Mouse (Mus musculus) intestine, embryonic 16.5 days (tissue): ENCODE data around the gene Ppp1r3a. TPM values are rescaled to one million over a fixed set of nuclear protein-coding genes. Genes with fewer than 3 reads are reported as not detected.

ENCODE experiments used
- ATAC-seq: fragments of 200-750 bp; cut with Nextera tagmentation; 2 replicates; pipeline ENCODE4 v1.8.0; 2017; ENCODE audit warnings: moderate TSS enrichment, moderate library complexity
- H3K27ac ChIP-seq: fragments of 300-500 bp; sonication (generic); 2 replicates; pipeline ENCODE4 v1.5.1; 2014; ENCODE audit warnings: mild to moderate bottlenecking, low read length
- H3K27me3 ChIP-seq: fragments of 300-500 bp; sonication (generic); replicated peaks from 2 replicates; pipeline ENCODE4 v1.6.1; 2014; ENCODE audit warnings: low read length, control low read depth, mixed read lengths; ENCODE audit not compliant: control insufficient read depth, insufficient read depth
- H3K36me3 ChIP-seq: fragments of 300-500 bp; sonication (generic); 2 replicates; pipeline ENCODE4 v1.6.1; 2014; ENCODE audit warnings: low read length, control low read depth; ENCODE audit not compliant: control insufficient read depth, insufficient read depth
- H3K4me1 ChIP-seq: fragments of 300-500 bp; sonication (generic); 2 replicates; pipeline ENCODE4 v1.6.1; 2014; ENCODE audit warnings: low read length, control low read depth, mixed read lengths; ENCODE audit not compliant: control insufficient read depth, insufficient read depth
- H3K4me2 ChIP-seq: fragments of 300-500 bp; sonication (generic); 2 replicates; pipeline ENCODE4 v1.6.1; 2014; ENCODE audit warnings: low read depth, low read length, control low read depth
- H3K4me3 ChIP-seq: fragments of 300-500 bp; sonication (generic); 2 replicates; pipeline ENCODE4 v1.5.1; 2014; ENCODE audit warnings: mild to moderate bottlenecking, low read length
- H3K9ac ChIP-seq: fragments of 300-500 bp; sonication (generic); 2 replicates; pipeline ENCODE4 v1.6.1; 2014; ENCODE audit warnings: low read depth, low read length
- H3K9me3 ChIP-seq: fragments of 300-500 bp; sonication (generic); 2 replicates; pipeline ENCODE4 v1.6.1; 2016; ENCODE audit warnings: low read length, control low read depth; ENCODE audit not compliant: control insufficient read depth
- WGBS: fragments of 180-500 bp; shearing (Covaris S2); extraction: QIAGEN DNeasy Blood & Tissue Kit; methylation state at CpG from one replicate; pipeline ENCODE4 v1.1.7; 2014; 5-methylcytosine and 5-hydroxymethylcytosine counted together
- polyA plus RNA-seq: library from polyadenylated mRNA; unstranded; fragments of >200 nt; fragmentation: Nextera tagmentation; extraction: Ambion mirVana; gene quantifications from 2 replicates; pipeline ENCODE4 v1.2.1, GENCODE M21; 2015

The Ppp1r3a gene
- not detected in 2 replicates for polyA plus RNA-seq

DNA sequence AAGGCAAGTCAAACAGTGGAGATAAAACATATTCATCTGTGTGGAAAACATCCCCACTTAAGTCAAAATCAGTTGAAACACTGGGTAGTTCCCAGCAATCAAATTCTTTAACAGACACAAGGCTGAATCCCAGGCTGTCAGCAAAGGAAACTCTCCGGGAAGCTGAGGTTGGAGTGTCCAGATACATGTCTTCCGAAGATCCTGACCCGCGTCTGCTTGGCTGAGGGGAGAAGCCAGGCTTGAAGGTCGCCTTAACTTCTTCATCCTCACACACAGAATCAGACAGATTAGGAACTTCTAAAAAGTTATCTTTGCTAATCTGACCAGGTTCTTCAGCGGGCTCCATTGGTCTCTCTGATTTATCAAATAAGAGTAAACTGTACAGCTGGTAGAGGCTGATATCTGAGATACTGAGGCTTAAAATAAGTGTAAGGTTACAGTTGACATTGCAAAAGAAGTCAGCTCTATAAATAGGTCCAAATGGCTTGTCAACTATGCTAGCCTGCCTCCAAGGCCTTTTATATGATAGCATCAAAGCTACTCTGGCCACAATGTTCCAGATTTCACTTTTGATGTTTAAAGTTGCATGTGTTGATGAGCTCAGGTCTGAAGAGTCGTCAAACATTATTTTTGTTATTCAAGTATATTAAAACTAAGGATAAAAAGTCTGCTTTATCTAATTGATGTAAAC lies at the start of gene Ppp1r3a:
Ppp1r3a (minus strand) TSS at position 374 of the 691 bp plus-strand sequence.
- no peaks in the 10 kb centered on the region for H3K36me3 ChIP-seq
- H3K4me1 ChIP-seq, result no peaks in the 10 kb centered on the region
- H3K9me3 ChIP-seq, result no peaks in the 10 kb centered on the region
- 82% methylated on average over 7 of the region's 7 CpGs for WGBS
- H3K4me3 ChIP-seq, result no peak within 1 kb of the TSS
- no peak for ATAC-seq
- no peaks in the 10 kb centered on the region for H3K27me3 ChIP-seq
- no peak within 1 kb of the TSS for H3K27ac ChIP-seq
- H3K4me2 ChIP-seq, result no peak within 1 kb of the TSS
- H3K9ac ChIP-seq, result no peak within 1 kb of the TSS

DNA sequence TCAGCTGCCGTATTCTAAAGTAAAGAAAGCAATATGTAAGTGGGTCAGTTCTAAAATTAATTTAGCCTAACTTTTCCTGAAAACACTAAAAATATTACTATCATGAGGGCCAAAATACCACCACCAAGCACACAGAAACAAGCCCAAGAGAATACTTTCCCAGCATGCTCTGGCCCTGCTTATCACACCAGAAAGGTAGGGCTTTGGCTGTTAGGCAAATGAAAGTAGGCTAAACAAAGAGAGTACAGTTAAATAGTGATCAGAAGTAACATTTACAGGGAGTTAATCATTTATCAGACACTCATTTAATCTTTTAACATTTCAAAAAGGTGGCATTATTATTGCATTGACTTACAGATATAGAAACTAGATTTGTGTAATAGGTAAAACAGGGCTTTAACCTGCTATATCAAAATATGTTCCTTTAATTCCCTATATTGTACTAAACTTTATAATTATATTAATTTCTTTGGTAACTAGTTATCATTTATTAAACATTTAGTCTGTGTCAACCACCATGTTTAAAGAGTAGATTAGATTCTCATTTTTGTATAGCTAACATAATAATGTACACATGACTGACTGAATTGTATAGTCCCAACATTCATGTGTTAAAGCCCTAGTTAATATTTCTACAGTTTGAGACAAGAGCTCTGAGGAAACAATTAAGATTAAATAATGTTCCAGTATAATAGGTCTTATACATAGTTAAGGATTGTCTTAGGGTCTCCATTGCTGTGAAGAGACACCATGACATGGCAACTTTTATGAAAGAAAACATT lies 32.3 kb upstream of the Ppp1r3a start:
- 88% methylated on average over 1 of the region's 1 CpGs for whole genome bisulfite sequencing
- Histone ChIP-seq H3K4me3 (no peak overlapping the region), H3K27me3 (no peaks in the 10 kb centered on the region), H3K4me1 (no peaks in the 10 kb centered on the region), H3K9ac (no peak overlapping the region), H3K4me2 (no peak overlapping the region), H3K27ac (no peak overlapping the region), H3K9me3 (no peaks in the 10 kb centered on the region), H3K36me3 (no peaks in the 10 kb centered on the region)
- ATAC-seq, result peak; percentile 76

DNA sequence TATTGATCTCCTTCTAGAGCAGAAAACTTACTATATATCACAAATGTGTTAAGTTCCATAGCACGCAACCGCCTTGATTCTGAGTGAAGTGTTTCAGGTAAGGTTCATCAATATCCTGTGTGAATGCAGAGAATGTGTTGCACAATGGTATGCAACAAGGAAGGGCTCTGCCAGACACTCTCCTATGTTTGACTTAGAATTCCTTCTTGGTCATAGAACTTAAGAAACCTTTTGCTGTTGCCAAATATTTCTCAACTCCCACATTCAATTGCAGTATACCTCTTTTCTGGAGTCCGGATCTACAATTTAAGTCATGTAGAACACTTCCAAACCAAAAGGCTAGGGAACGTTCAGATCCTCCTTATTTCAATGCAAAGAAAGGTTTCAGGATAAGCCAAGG lies 22.8 kb upstream of the Ppp1r3a start:
- no peaks in the 10 kb centered on the region for H3K36me3 ChIP-seq
- no peak for ATAC-seq

DNA sequence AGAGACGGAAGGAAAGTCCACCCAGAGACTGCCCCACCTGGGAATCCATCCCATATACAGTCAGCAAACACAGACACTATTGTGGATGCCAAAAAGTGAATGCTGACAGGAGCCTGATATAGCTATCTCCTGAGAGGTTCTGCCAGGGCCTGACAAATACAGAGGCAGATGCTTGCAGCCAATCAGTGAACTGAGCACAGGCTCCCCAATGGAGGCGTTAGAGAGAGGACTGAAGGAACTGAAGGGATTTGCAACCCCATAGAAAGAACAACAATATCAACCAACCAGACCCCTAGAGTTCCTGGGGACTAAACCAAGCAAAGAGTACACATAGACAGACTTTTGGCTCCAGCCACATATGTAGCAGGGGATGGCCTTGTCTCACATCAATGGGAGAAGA lies 16.6 kb upstream of the Ppp1r3a start:
- ATAC-seq, result no peak
- H3K4me2 ChIP-seq, result no peak overlapping the region
- no peaks in the 10 kb centered on the region for H3K36me3 ChIP-seq
- no peak overlapping the region for H3K4me3 ChIP-seq
- WGBS, result 76% methylated on average over 2 of the region's 2 CpGs
- no peaks in the 10 kb centered on the region for H3K9me3 ChIP-seq
- no peaks in the 10 kb centered on the region for H3K4me1 ChIP-seq
- H3K27ac ChIP-seq, result no peak overlapping the region
- no peak overlapping the region for H3K9ac ChIP-seq
- no peaks in the 10 kb centered on the region for H3K27me3 ChIP-seq

More for the DNA sequence above, 22.8 kb upstream of the Ppp1r3a start:
- Histone ChIP-seq H3K4me2 (no peak overlapping the region), H3K4me3 (no peak overlapping the region), H3K27ac (no peak overlapping the region), H3K9ac (no peak overlapping the region), H3K9me3 (no peaks in the 10 kb centered on the region), H3K4me1 (no peaks in the 10 kb centered on the region), H3K27me3 (no peaks in the 10 kb centered on the region)
- WGBS, result 93% methylated on average over 4 of the region's 4 CpGs

DNA sequence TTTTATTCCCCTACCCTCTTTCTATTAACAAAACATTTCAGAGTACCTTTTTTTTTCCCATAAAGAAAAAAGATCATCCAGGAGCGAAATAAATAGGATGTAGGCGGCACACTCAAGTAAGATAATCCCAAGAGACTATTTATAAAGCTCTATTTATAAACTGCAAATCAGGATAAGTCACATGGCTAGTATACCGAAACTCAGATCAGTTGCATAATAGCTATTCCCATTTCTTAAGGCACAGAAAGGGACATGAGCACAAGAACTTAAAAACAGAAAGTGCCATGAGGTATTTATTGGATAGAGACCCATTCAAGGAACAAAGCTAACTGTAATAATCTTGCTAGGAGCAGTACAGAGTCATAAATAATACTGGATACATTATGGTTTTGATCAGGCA lies 2.4 kb upstream of the Ppp1r3a start:
- Histone ChIP-seq H3K27ac (no peak overlapping the region), H3K4me1 (no peaks in the 10 kb centered on the region), H3K9me3 (no peaks in the 10 kb centered on the region), H3K9ac (no peak overlapping the region), H3K4me2 (no peak overlapping the region), H3K36me3 (no peaks in the 10 kb centered on the region), H3K4me3 (no peak overlapping the region), H3K27me3 (no peaks in the 10 kb centered on the region)
- WGBS, result 76% methylated on average over 3 of the region's 3 CpGs
- ATAC-seq, result no peak

DNA sequence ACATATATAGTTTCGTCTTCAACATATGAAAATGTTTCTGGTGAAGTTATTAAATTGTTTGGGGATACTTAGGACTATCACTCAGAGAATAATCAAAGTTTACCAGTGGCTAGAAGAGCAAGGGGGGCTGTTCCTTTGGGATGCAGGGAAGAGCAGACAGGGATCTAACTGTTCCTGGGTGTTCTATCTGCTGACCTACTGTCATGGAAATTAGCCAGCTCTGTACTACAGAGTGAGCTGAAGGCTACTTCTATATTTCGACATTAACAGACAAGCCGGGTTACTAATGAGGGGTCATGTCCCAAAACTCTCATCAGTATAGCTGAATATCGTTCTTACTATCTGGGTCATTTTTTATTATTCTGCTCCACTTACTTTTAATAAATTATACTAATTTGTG lies 1.6 kb downstream of the Ppp1r3a start:
- Histone ChIP-seq H3K9me3 (no peaks in the 10 kb centered on the region), H3K4me2 (no peak overlapping the region), H3K36me3 (no peaks in the 10 kb centered on the region), H3K4me3 (no peak overlapping the region), H3K9ac (no peak overlapping the region), H3K27me3 (no peaks in the 10 kb centered on the region), H3K27ac (no peak overlapping the region), H3K4me1 (no peaks in the 10 kb centered on the region)
- WGBS, result 80% methylated on average over 4 of the region's 4 CpGs
- no peak for ATAC-seq

DNA sequence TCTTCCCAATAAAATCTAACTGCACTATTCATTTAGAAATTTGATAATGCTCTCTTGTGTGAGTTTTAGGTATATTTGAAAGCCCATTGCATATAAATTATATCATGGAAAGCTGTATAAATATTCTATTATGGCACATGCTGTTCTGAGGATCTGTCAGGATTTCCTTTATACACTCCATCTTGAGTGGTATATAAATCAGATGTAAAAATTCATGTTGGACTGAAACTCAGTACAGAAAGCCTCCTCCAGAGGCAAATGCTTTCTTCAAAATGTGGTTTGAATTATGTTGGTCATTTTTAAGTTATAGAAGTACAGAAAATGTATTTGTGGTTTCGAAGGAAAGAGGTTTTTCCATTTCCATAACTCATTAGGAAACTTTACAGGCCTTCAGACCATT lies 2.9 kb downstream of the Ppp1r3a start:
- 45% methylated on average over 1 of the region's 1 CpGs for WGBS

DNA sequence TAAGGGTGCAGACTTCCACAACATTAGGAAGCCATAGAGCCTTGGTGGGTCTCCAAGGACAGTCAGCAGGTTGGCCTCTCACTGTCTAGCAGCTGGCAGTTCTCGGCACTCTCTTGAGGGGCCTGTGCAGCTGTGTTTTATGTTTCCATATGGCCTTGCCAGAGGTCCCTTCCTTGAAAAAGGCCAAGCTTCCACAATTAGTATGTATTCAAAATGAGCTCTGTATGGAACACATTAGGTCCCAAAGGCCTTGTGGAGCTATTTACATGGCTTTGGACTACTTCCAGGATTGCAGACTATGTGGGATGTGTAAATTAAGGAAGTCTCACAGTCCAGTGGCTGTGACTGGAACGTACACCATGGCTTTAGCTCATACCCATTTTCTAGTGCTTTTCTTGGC lies 8.1 kb downstream of the Ppp1r3a start:
- no peak overlapping the region for H3K4me3 ChIP-seq
- no peaks in the 10 kb centered on the region for H3K9me3 ChIP-seq
- no peak overlapping the region for H3K9ac ChIP-seq
- no peak overlapping the region for H3K4me2 ChIP-seq
- 57% methylated on average over 2 of the region's 2 CpGs for WGBS
- no peak overlapping the region for H3K27ac ChIP-seq
- H3K36me3 ChIP-seq, result no peaks in the 10 kb centered on the region
- H3K4me1 ChIP-seq, result no peaks in the 10 kb centered on the region
- no peaks in the 10 kb centered on the region for H3K27me3 ChIP-seq
- 0 out of 2 replicates have a peak, but pooled peaks have one; percentile 18 for ATAC-seq

More for the DNA sequence above, 2.9 kb downstream of the Ppp1r3a start:
- H3K36me3 ChIP-seq, result no peaks in the 10 kb centered on the region
- no peak overlapping the region for H3K4me2 ChIP-seq
- no peaks in the 10 kb centered on the region for H3K27me3 ChIP-seq
- no peaks in the 10 kb centered on the region for H3K4me1 ChIP-seq
- H3K9me3 ChIP-seq, result no peaks in the 10 kb centered on the region
- no peak overlapping the region for H3K9ac ChIP-seq
- no peak overlapping the region for H3K4me3 ChIP-seq
- no peak for ATAC-seq
- no peak overlapping the region for H3K27ac ChIP-seq

DNA sequence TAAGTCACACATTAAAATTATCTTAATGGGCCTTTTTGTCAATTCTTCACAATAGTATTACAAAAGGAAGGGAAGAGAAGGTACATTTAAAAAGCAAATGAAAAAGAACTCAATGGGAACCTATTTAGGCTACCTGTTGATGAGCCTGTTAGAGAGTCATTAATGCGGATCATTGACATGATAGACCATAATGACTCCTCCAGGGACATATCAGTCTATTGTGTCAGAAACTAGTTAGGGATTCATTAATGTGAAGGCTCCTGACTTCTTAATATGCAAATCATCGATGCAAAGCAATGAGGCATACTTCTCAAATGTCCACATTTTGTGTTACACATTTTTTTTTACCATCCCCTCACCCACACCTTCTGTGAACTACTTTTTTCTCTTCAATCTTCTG lies 19.1 kb downstream of the Ppp1r3a start:
- no peaks in the 10 kb centered on the region for H3K9me3 ChIP-seq
- WGBS, result 90% methylated on average over 2 of the region's 2 CpGs
- no peak overlapping the region for H3K27ac ChIP-seq
- H3K4me1 ChIP-seq, result no peaks in the 10 kb centered on the region
- no peak for ATAC-seq
- H3K4me3 ChIP-seq, result no peak overlapping the region
- no peaks in the 10 kb centered on the region for H3K27me3 ChIP-seq
- H3K9ac ChIP-seq, result no peak overlapping the region
- H3K4me2 ChIP-seq, result no peak overlapping the region
- no peaks in the 10 kb centered on the region for H3K36me3 ChIP-seq
